Mouse (Mus musculus) intestine, embryonic 15.5 days (tissue): ENCODE results near the gene Cops2. TPM values are rescaled to one million over a fixed set of nuclear protein-coding genes. Genes with fewer than 3 reads are reported as not detected.

Source experiments
- polyA plus RNA-seq: library from polyadenylated mRNA; unstranded; fragments of >200 nt; fragmentation: Nextera tagmentation; extraction: Ambion mirVana; gene quantifications from 2 replicates; pipeline ENCODE4 v1.2.1, GENCODE M21; 2015

Cops2 gene
- polyA plus RNA-seq, 1 experiment from 2014 or later = 69.9 TPM

Other genes starting within 250 kb of the Cops2 start
- 4.7 TPM in 2 replicates for gene Cep152, start 234.0 kb downstream of the Cops2 start, polyA plus RNA-seq
- gene Eid1, start 186.0 kb downstream of the Cops2 start, polyA plus RNA-seq = 105 and 114 TPM in 2 replicates
- gene Shc4, start 135.0 kb downstream of the Cops2 start, polyA plus RNA-seq = 1.8 and 1.9 TPM in 2 replicates
- gene Secisbp2l, start 76.3 kb downstream of the Cops2 start, polyA plus RNA-seq = 14.0 and 14.1 TPM in 2 replicates
- 63.0 and 63.7 TPM in 2 replicates for gene Galk2, start within 50 bp of the Cops2 start, polyA plus RNA-seq
- 0.38 and 0.49 TPM in 2 replicates for gene Fgf7, start 175.5 kb upstream of the Cops2 start, polyA plus RNA-seq